Mouse (Mus musculus) MEL (cell line): ENCODE data around the gene Nrf1. TPM values are rescaled to one million over a fixed set of nuclear protein-coding genes. Genes with fewer than 3 reads are reported as not detected.

Source experiments
- DNase-seq: peaks from one replicate; pipeline ENCODE4 v3.0.0; 2011; ENCODE audit warnings: low read depth, low spot score
- H3K27ac ChIP-seq: 2 replicates; pipeline ENCODE4 v1.5.1; 2012; ENCODE audit warnings: low read depth, mild to moderate bottlenecking, control low read depth, low read length, moderate library complexity; ENCODE audit not compliant: control insufficient read depth
- H3K27me3 ChIP-seq, 2 experiments: fragments of 150-350 bp in 1 of 2; sonication (generic) in 1 of 2; 2 replicates each; pipeline ENCODE4 v1.6.1; 2012; ENCODE audit warnings: low read length in 2 of 2, mild to moderate bottlenecking in 2 of 2, improper control_type of control experiment in 1 of 2, moderate library complexity in 1 of 2; ENCODE audit not compliant: insufficient read depth in 2 of 2, control insufficient read depth in 1 of 2
- H3K36me3 ChIP-seq, 2 experiments: 2 replicates each; pipeline ENCODE4 v1.6.1; 2012 to 2014; ENCODE audit warnings: low read length in 2 of 2, improper control_type of control experiment in 1 of 2, inconsistent platforms in 1 of 2, mild to moderate bottlenecking in 1 of 2; ENCODE audit not compliant: insufficient read depth in 2 of 2, control insufficient read depth in 1 of 2
- H3K4me1 ChIP-seq, 2 experiments: fragments of 150-350 bp in 1 of 2; sonication (generic) in 1 of 2; 2 replicates each; pipeline ENCODE4 v1.6.1; 2012; ENCODE audit warnings: low read length in 2 of 2, improper control_type of control experiment in 1 of 2, mild to moderate bottlenecking in 1 of 2; ENCODE audit not compliant: insufficient read depth in 2 of 2, control insufficient read depth in 1 of 2
- H3K4me3 ChIP-seq, 2 experiments: fragments of 150-350 bp in 1 of 2; sonication (generic) in 1 of 2; 2 replicates each; pipeline ENCODE4 v1.5.1; 2012; ENCODE audit warnings: low read depth in 2 of 2, low read length in 2 of 2, mild to moderate bottlenecking in 2 of 2, moderate library complexity in 2 of 2, control low read depth in 1 of 2, improper control_type of control experiment in 1 of 2; ENCODE audit not compliant: control insufficient read depth in 1 of 2, insufficient read depth in 1 of 2
- H3K79me2 ChIP-seq: 2 replicates; pipeline ENCODE4 v1.6.1; 2012; ENCODE audit warnings: mild to moderate bottlenecking, low read length, moderate library complexity; ENCODE audit not compliant: control insufficient read depth, poor library complexity, insufficient read depth
- H3K9ac ChIP-seq: 2 replicates; pipeline ENCODE4 v1.6.1; 2012; ENCODE audit warnings: low read depth, mild to moderate bottlenecking, control low read depth, low read length, moderate library complexity; ENCODE audit not compliant: control insufficient read depth, poor library complexity, severe bottlenecking
- H3K9me3 ChIP-seq: fragments of 150-350 bp; sonication (generic); replicated peaks from 2 replicates; pipeline ENCODE4 v1.6.1; 2012; ENCODE audit warnings: mild to moderate bottlenecking, low read length, improper control_type of control experiment, moderate library complexity; ENCODE audit not compliant: insufficient read depth
- ELF1 ChIP-seq: IDR thresholded peaks from 2 replicates; pipeline ENCODE4 v1.6.1; 2014; ENCODE audit warnings: low read depth, mild to moderate bottlenecking, inconsistent platforms, low read length, improper control_type of control experiment, moderate library complexity
- GATA1 ChIP-seq: IDR thresholded peaks from 2 replicates; pipeline ENCODE4 v1.6.1; 2011; ENCODE audit warnings: low read depth, low read length, improper control_type of control experiment
- JUND ChIP-seq: IDR thresholded peaks from 2 replicates; pipeline ENCODE4 v1.6.1; 2011; ENCODE audit warnings: low read depth, mild to moderate bottlenecking, improper control_type of control experiment, low read length
- MAX ChIP-seq: IDR thresholded peaks from 2 replicates; pipeline ENCODE4 v1.6.1; 2011; ENCODE audit warnings: low read length, improper control_type of control experiment
- MEF2A ChIP-seq: IDR thresholded peaks from 2 replicates; pipeline ENCODE4 v1.6.1; 2014; ENCODE audit warnings: low read depth, mild to moderate bottlenecking, inconsistent platforms, low read length, improper control_type of control experiment; ENCODE audit not compliant: poor library complexity, insufficient replicate concordance, severe bottlenecking; ENCODE audit errors: extremely low read depth
- POLR2A ChIP-seq, 2 experiments: IDR thresholded peaks; 2 replicates each; pipeline ENCODE4 v1.6.1; 2011 to 2012; ENCODE audit warnings: low read length in 2 of 2, mild to moderate bottlenecking in 2 of 2, control low read depth in 1 of 2, improper control_type of control experiment in 1 of 2, low read depth in 1 of 2, moderate library complexity in 1 of 2; ENCODE audit not compliant: control insufficient read depth in 1 of 2, insufficient read depth in 1 of 2, poor library complexity in 1 of 2
- POLR2AphosphoS5 ChIP-seq: IDR thresholded peaks from 2 replicates; pipeline ENCODE4 v1.6.1; 2012; ENCODE audit warnings: low read depth, borderline replicate concordance, mild to moderate bottlenecking, inconsistent platforms, low read length, moderate library complexity, mixed read lengths
- RAD21 ChIP-seq: IDR thresholded peaks from 2 replicates; pipeline ENCODE4 v1.6.1; 2011; ENCODE audit warnings: mild to moderate bottlenecking, low read depth, low read length, improper control_type of control experiment
- SMC3 ChIP-seq: IDR thresholded peaks from 2 replicates; pipeline ENCODE4 v1.6.1; 2011; ENCODE audit warnings: low read depth, low read length, improper control_type of control experiment
- TAL1 ChIP-seq: IDR thresholded peaks from 2 replicates; pipeline ENCODE4 v1.6.1; 2012; ENCODE audit warnings: mild to moderate bottlenecking, inconsistent platforms, low read length, moderate library complexity, mixed read lengths
- TCF12 ChIP-seq: IDR thresholded peaks from 2 replicates; pipeline ENCODE4 v1.6.1; 2014; ENCODE audit warnings: low read depth, mild to moderate bottlenecking, inconsistent platforms, low read length, improper control_type of control experiment, moderate library complexity
- UBTF ChIP-seq: IDR thresholded peaks from 2 replicates; pipeline ENCODE4 v1.6.1; 2012; ENCODE audit warnings: low read depth, mild to moderate bottlenecking, inconsistent platforms, low read length, improper control_type of control experiment, moderate library complexity, borderline replicate concordance; ENCODE audit not compliant: insufficient read depth
- USF1 ChIP-seq: IDR thresholded peaks from 2 replicates; pipeline ENCODE4 v1.6.1; 2014; ENCODE audit warnings: low read depth, mild to moderate bottlenecking, inconsistent platforms, low read length, improper control_type of control experiment, moderate library complexity
- USF2 ChIP-seq, 2 experiments: IDR thresholded peaks; 2 replicates each; pipeline ENCODE4 v1.6.1; 2011 to 2012; ENCODE audit warnings: improper control_type of control experiment in 2 of 2, low read length in 2 of 2, borderline replicate concordance in 1 of 2, inconsistent platforms in 1 of 2, low read depth in 1 of 2, mild to moderate bottlenecking in 1 of 2; ENCODE audit not compliant: insufficient read depth in 1 of 2
- ZKSCAN1 ChIP-seq: IDR thresholded peaks from 2 replicates; pipeline ENCODE4 v1.6.1; 2012; ENCODE audit warnings: low read depth, mild to moderate bottlenecking, inconsistent platforms, low read length, improper control_type of control experiment, moderate library complexity
- ZMIZ1 ChIP-seq: IDR thresholded peaks from 2 replicates; pipeline ENCODE4 v1.6.1; 2012; ENCODE audit warnings: low read depth, mild to moderate bottlenecking, inconsistent platforms, low read length, improper control_type of control experiment, moderate library complexity
- polyA plus RNA-seq, 2 experiments: library from polyadenylated mRNA; stranded (reverse) in 1 of 2; unstranded in 1 of 2; fragments of >175 nt in 1 of 2; fragments of >200 nt in 1 of 2; gene quantifications; 2 replicates each; pipeline versions ENCODE4 v1.2.1 to v1.2.4; 2012; ENCODE audit warnings: low replicate concordance in 2 of 2, low read depth in 1 of 2; ENCODE audit not compliant: insufficient read length in 2 of 2, insufficient read depth in 1 of 2, missing spikeins in 1 of 2
- total RNA-seq: library from RNA; depleted of rRNA; stranded (reverse); fragments of 300-350 nt; gene quantifications from 2 replicates; pipeline ENCODE4 v1.2.3, GENCODE M21; 2012

Nrf1 gene
- total and polyA plus RNA-seq, 3 experiments, result 56.5 to 93.7 (median 60.4) TPM

DNA sequence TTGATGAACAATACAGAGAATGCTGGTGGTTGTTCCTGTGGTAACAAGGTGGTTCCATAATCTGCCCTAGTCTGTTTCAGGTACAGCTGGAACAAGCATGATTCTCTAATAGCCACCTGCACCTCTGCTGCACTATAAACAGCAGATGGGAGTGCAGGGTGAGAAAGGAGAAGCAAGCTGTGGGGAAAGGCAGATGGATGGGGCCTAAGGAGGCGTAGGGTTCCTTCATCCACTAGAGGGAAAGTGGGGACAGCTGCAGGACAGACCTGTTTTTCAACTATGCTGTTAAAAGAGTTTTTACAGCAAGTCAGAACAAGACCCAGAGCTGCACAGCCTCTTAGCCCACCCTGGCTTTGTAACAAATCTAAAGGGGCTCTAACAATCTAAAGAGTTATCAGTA lies 73.8 kb downstream of the Nrf1 start:
- Histone ChIP-seq H3K27ac (no peak overlapping the region), H3K79me2 (no peaks in the 10 kb centered on the region), H3K4me1 (no peaks in the 10 kb centered on the region), H3K9ac (no peak overlapping the region), H3K36me3 (peaks cover 0 to 7% of the 10 kb centered on the region in 2 experiments; a peak in 2 of 4 replicates), H3K27me3 (no peaks in the 10 kb centered on the region), H3K9me3 (no peaks in the 10 kb centered on the region), H3K4me3 (no peak overlapping the region)
- no peak for DNase-seq
- TF ChIP-seq MEF2A, result no peak
- TF ChIP-seq POLR2AphosphoS5, result no peak
- TF ChIP-seq MAX, result no peak
- TF ChIP-seq ZKSCAN1, result no peak
- no peak for TF ChIP-seq SMC3
- no peak for TF ChIP-seq JUND
- TF ChIP-seq USF1, result no peak
- no peak for TF ChIP-seq ELF1
- TF ChIP-seq UBTF, result no peak
- no peak for TF ChIP-seq GATA1

DNA sequence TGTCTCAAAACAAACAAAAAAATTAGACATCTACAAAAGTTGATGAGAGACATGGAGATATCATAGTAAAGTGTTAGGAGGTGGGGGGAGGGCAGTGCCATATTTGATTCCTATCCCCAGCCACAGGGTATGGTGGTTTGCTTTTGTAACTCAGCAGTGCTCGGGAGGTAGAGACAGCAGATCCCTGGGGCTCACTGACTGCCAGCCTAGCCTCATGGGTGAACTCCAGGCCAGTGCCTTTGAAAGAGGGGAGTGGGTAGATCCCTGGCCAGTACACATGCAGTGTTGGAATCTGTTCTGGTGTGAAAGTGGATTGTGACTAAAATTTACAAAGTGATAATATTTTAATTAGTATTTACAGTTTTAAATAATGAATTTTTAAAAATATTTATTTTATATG lies 75.6 kb downstream of the Nrf1 start:
- no peak overlapping the region for H3K9ac ChIP-seq
- H3K27me3 ChIP-seq, result no peaks in the 10 kb centered on the region
- H3K27ac ChIP-seq, result no peak overlapping the region
- H3K36me3 ChIP-seq, result peaks cover 7 to 10% of the 10 kb centered on the region in 2 experiments
- H3K4me1 ChIP-seq, result peaks cover 0 to 2% of the 10 kb centered on the region in 2 experiments; a peak in 1 of 4 replicates
- H3K4me3 ChIP-seq, result no peak overlapping the region
- TF ChIP-seq TAL1 (no peak), USF2 (IDR thresholded peaks at IDR 0.05; ENCODE audit: borderline replicate concordance in 1 of 2, insufficient read depth in 1 of 2, low read depth in 1 of 2, low read length in 2 of 2) (no peak), RAD21 (no peak), ZMIZ1 (no peak), MAX (no peak), TCF12 (no peak), POLR2A (IDR thresholded peaks at IDR 0.05; ENCODE audit: control insufficient read depth in 1 of 2, insufficient read depth in 1 of 2, low read depth in 1 of 2, low read length in 2 of 2, poor library complexity in 1 of 2) (no peak)
- no peaks in the 10 kb centered on the region for H3K79me2 ChIP-seq
- H3K9me3 ChIP-seq, result no peaks in the 10 kb centered on the region
- DNase-seq, result no peak
